26 mouse cellular contexts compared by ENCODE assay signal in genomic region chr7:144807036-144807435, GRCm38 (mm10). TPM values are rescaled to one million over a fixed set of nuclear protein-coding genes. Genes with fewer than 3 reads are reported as not detected.
"Had no signal": no experiment of that assay in that cellular context is flagged by ENCODE, and none has a peak within 500 bp of the region (broad histone marks: within the 10 kb centered on the region; RNA-seq: fewer than 3 reads in every experiment).

No protein-coding gene starts in this region.

- H3K9me3 ChIP-seq: lung, embryonic 15.5 days; midbrain, embryonic 10.5 days; midbrain, embryonic 12.5 days; neural tube, embryonic 12.5 days; stomach, embryonic 15.5 days had no signal

- H3K4me3 ChIP-seq: lung, embryonic 15.5 days; midbrain, embryonic 10.5 days; midbrain, embryonic 12.5 days; neural tube, embryonic 12.5 days; stomach, embryonic 15.5 days had no signal

- H3K4me1 ChIP-seq: midbrain, embryonic 12.5 days; stomach, embryonic 15.5 days had no signal

- H3K36me3 ChIP-seq: lung, embryonic 15.5 days; midbrain, embryonic 10.5 days; midbrain, embryonic 12.5 days; neural tube, embryonic 12.5 days; stomach, embryonic 15.5 days had no signal

- H3K27ac ChIP-seq: lung, embryonic 15.5 days; macrophage; midbrain, embryonic 10.5 days; midbrain, embryonic 12.5 days; neural tube, embryonic 12.5 days; stomach, embryonic 15.5 days; stomach, postnatal 0 days had no signal

- ATAC-seq: liver, postnatal 0 days; lung, postnatal 0 days; midbrain, embryonic 16.5 days had no signal

- H3K4me2 ChIP-seq: lung, embryonic 15.5 days; midbrain, embryonic 12.5 days; neural tube, embryonic 12.5 days; stomach, embryonic 15.5 days had no signal

- H3K9ac ChIP-seq: liver, postnatal 0 days; lung, embryonic 15.5 days; midbrain, embryonic 12.5 days; neural tube, embryonic 12.5 days; stomach, embryonic 15.5 days had no signal

- DNase-seq: liver, postnatal 0 days; lung, adult 2 months; lung, postnatal 14 days; lung, postnatal 36 days; midbrain, embryonic 14.5 days; right cerebral cortex, postnatal 14 days; thymus, adult 2 months; thymus, postnatal 25 days; thymus, postnatal 4 days had no signal

- H3K27me3 ChIP-seq: neural tube, embryonic 12.5 days; stomach, embryonic 15.5 days had no signal

RNA-seq across cellular contexts. Expression of gene Fgf3, which starts 30.8 kb away (rescaled TPM):
- total RNA-seq: monocyte, adult 5-6 weeks had no signal
- polyA plus RNA-seq: liver, postnatal 0 days; lung, adult 2 months; lung, embryonic 15.5 days; lung, postnatal 0 days; macrophage; stomach, embryonic 15.5 days; testis, adult 2 months; urinary bladder, adult 2 months had no signal

RNA-seq across cellular contexts. Expression of gene Fgf4, which starts 40.1 kb away (rescaled TPM):
- total RNA-seq: megakaryocyte progenitor cell, adult 5-6 weeks; megakaryocyte-erythroid progenitor cell, adult 5-6 weeks; monocyte, adult 5-6 weeks had no signal
- polyA plus RNA-seq: liver, postnatal 0 days; lung, adult 2 months; lung, embryonic 15.5 days; lung, postnatal 0 days; macrophage; midbrain, embryonic 10.5 days; midbrain, embryonic 12.5 days; midbrain, embryonic 14.5 days; midbrain, embryonic 16.5 days; neural tube, embryonic 14.5 days; spleen, adult 2 months; stomach, embryonic 15.5 days; stomach, postnatal 0 days; testis, adult 2 months; urinary bladder, adult 2 months had no signal

RNA-seq across cellular contexts. Expression of gene Ano1, which starts 55.3 kb away (rescaled TPM):
- total RNA-seq: megakaryocyte progenitor cell, adult 5-6 weeks; megakaryocyte-erythroid progenitor cell, adult 5-6 weeks; neutrophil, adult 5-6 weeks had no signal
- polyA plus RNA-seq: macrophage had no signal
